Mouse (Mus musculus) adrenal gland, postnatal 36 days (tissue): ENCODE measurements around the gene Ift22. TPM values are rescaled to one million over a fixed set of nuclear protein-coding genes. Genes with fewer than 3 reads are reported as not detected.
"Not testable (repeated sequence)": the region's sequence is repeated elsewhere in the genome, so short reads cannot be mapped to it uniquely, and the experiment has no call there.

Source experiments
- DNase-seq, 2 experiments: peaks; one replicate each; pipeline ENCODE4 v3.0.0; 2021; ENCODE audit warnings: mixed read lengths in 1 of 2
- total RNA-seq, 2 experiments: library from RNA; stranded (reverse); gene quantifications; 2 replicates each; pipeline ENCODE4 v1.2.3; 2021

Ift22 gene
- total RNA-seq, 2 experiments from 2014 or later: 31.9 to 39.4 TPM

- DNase-seq: peak in 1 of 2 experiments; percentile 45
Measured at GRCm38 (mm10) chr5:136905630-136906029, 2.3 kb upstream of the Ift22 start.

- DNase-seq: no peak
Measured at GRCm38 (mm10) chr5:136907587-136907986, 363 bp upstream of the Ift22 start.

- no peak for DNase-seq
Measured at GRCm38 (mm10) chr5:136914183-136914582, 6.2 kb downstream of the Ift22 start.

GRCm38 (mm10) chr5:136917613-136918242 lies 9.8 kb downstream of the Ift22 start:
- no peak for DNase-seq

GRCm38 (mm10) chr5:136918655-136919472 lies 10.9 kb downstream of the Ift22 start:
- DNase-seq: peak; percentile 56 to 74

- DNase-seq: no peak
Measured at GRCm38 (mm10) chr5:136919546-136920301, 11.8 kb downstream of the Ift22 start.

GRCm38 (mm10) chr5:136922830-136923229 lies 14.9 kb downstream of the Ift22 start:
- DNase-seq: no peak

- no peak for DNase-seq
Measured at GRCm38 (mm10) chr5:136923751-136924478, 16.0 kb downstream of the Ift22 start.

GRCm38 (mm10) chr5:136929073-136929472 lies 21.1 kb downstream of the Ift22 start:
- peak; percentile 79 to 84 for DNase-seq

- DNase-seq: no peak
Measured at GRCm38 (mm10) chr5:136931896-136932295, 23.9 kb downstream of the Ift22 start.

- no peak for DNase-seq
Measured at GRCm38 (mm10) chr5:136932956-136933355, 25.0 kb downstream of the Ift22 start.

GRCm38 (mm10) chr5:136933930-136934329 lies 26.0 kb downstream of the Ift22 start:
- peak in 1 of 2 experiments; percentile 45 for DNase-seq

- DNase-seq: no peak
Measured at GRCm38 (mm10) chr5:136935905-136936695, 28.1 kb downstream of the Ift22 start.

- DNase-seq: no peak
Measured at GRCm38 (mm10) chr5:136936750-136937149, 28.8 kb downstream of the Ift22 start.

- no peak for DNase-seq
Measured at GRCm38 (mm10) chr5:136937621-136938020, 29.7 kb downstream of the Ift22 start.

GRCm38 (mm10) chr5:136939284-136939683 lies 31.3 kb downstream of the Ift22 start:
- DNase-seq: no peak

- DNase-seq: not testable (repeated sequence)
Measured at GRCm38 (mm10) chr5:136940029-136940428, 32.1 kb downstream of the Ift22 start.

- DNase-seq: no peak
Measured at GRCm38 (mm10) chr5:136940845-136941560, 33.1 kb downstream of the Ift22 start.

- DNase-seq: no peak
Measured at GRCm38 (mm10) chr5:136942781-136943180, 34.8 kb downstream of the Ift22 start.

- DNase-seq: no peak
Measured at GRCm38 (mm10) chr5:136943382-136943781, 35.4 kb downstream of the Ift22 start.
